Mouse (Mus musculus) intestine, embryonic 16.5 days (tissue): Measurements from ENCODE around the gene Fnbp1. TPM values are rescaled to one million over a fixed set of nuclear protein-coding genes. Genes with fewer than 3 reads are reported as not detected.
A peak's percentile ranks its signal among the peaks of the same experiment; 100 is the strongest.

Experiments used
- ATAC-seq: fragments of 200-750 bp; cut with Nextera tagmentation; 2 replicates; pipeline ENCODE4 v1.8.0; 2017; ENCODE audit warnings: moderate TSS enrichment, moderate library complexity
- H3K27ac ChIP-seq: fragments of 300-500 bp; sonication (generic); 2 replicates; pipeline ENCODE4 v1.5.1; 2014; ENCODE audit warnings: mild to moderate bottlenecking, low read length
- H3K27me3 ChIP-seq: fragments of 300-500 bp; sonication (generic); replicated peaks from 2 replicates; pipeline ENCODE4 v1.6.1; 2014; ENCODE audit warnings: low read length, control low read depth, mixed read lengths; ENCODE audit not compliant: control insufficient read depth, insufficient read depth
- H3K36me3 ChIP-seq: fragments of 300-500 bp; sonication (generic); 2 replicates; pipeline ENCODE4 v1.6.1; 2014; ENCODE audit warnings: low read length, control low read depth; ENCODE audit not compliant: control insufficient read depth, insufficient read depth
- H3K4me1 ChIP-seq: fragments of 300-500 bp; sonication (generic); 2 replicates; pipeline ENCODE4 v1.6.1; 2014; ENCODE audit warnings: low read length, control low read depth, mixed read lengths; ENCODE audit not compliant: control insufficient read depth, insufficient read depth
- H3K4me2 ChIP-seq: fragments of 300-500 bp; sonication (generic); 2 replicates; pipeline ENCODE4 v1.6.1; 2014; ENCODE audit warnings: low read depth, low read length, control low read depth
- H3K4me3 ChIP-seq: fragments of 300-500 bp; sonication (generic); 2 replicates; pipeline ENCODE4 v1.5.1; 2014; ENCODE audit warnings: mild to moderate bottlenecking, low read length
- H3K9ac ChIP-seq: fragments of 300-500 bp; sonication (generic); 2 replicates; pipeline ENCODE4 v1.6.1; 2014; ENCODE audit warnings: low read depth, low read length
- H3K9me3 ChIP-seq: fragments of 300-500 bp; sonication (generic); 2 replicates; pipeline ENCODE4 v1.6.1; 2016; ENCODE audit warnings: low read length, control low read depth; ENCODE audit not compliant: control insufficient read depth
- WGBS: fragments of 180-500 bp; shearing (Covaris S2); extraction: QIAGEN DNeasy Blood & Tissue Kit; methylation state at CpG from one replicate; pipeline ENCODE4 v1.1.7; 2014; 5-methylcytosine and 5-hydroxymethylcytosine counted together
- polyA plus RNA-seq: library from polyadenylated mRNA; unstranded; fragments of >200 nt; fragmentation: Nextera tagmentation; extraction: Ambion mirVana; gene quantifications from 2 replicates; pipeline ENCODE4 v1.2.1, GENCODE M21; 2015

Gene Fnbp1
- polyA plus RNA-seq, 1 experiment from 2014 or later = 21.1 TPM

- Histone ChIP-seq H3K27me3 (no peaks in the 10 kb centered on the region), H3K4me1 (peaks cover 41% of the 10 kb centered on the region), H3K36me3 (no peaks in the 10 kb centered on the region), H3K9ac (no peak overlapping the region), H3K4me3 (no peak overlapping the region), H3K9me3 (no peaks in the 10 kb centered on the region), H3K4me2 (no peak overlapping the region), H3K27ac (no peak overlapping the region)
- WGBS = 67% methylated on average over 6 of the region's 6 CpGs
- ATAC-seq = no peak
Observed at GRCm38 (mm10) chr2:31111685-31112084, 30.1 kb downstream of the Fnbp1 start.

GRCm38 (mm10) chr2:31109960-31110548 is 31.8 kb downstream of the Fnbp1 start:
- WGBS = 74% methylated on average over 12 of the region's 12 CpGs
- H3K36me3 ChIP-seq = no peaks in the 10 kb centered on the region

GRCm38 (mm10) chr2:31108186-31108585 is 33.6 kb downstream of the Fnbp1 start:
- ATAC-seq = no peak
- Histone ChIP-seq H3K36me3 (no peaks in the 10 kb centered on the region), H3K9me3 (no peaks in the 10 kb centered on the region), H3K4me1 (peaks cover 30% of the 10 kb centered on the region), H3K9ac (no peak overlapping the region), H3K27me3 (no peaks in the 10 kb centered on the region), H3K27ac (peak overlapping the region; percentile 78), H3K4me3 (no peak overlapping the region), H3K4me2 (no peak overlapping the region)
- WGBS = 61% methylated on average over 6 of the region's 6 CpGs

More at GRCm38 (mm10) chr2:31109960-31110548, 31.8 kb downstream of the Fnbp1 start:
- Histone ChIP-seq H3K4me2 (no peak overlapping the region), H3K27me3 (no peaks in the 10 kb centered on the region), H3K9me3 (no peaks in the 10 kb centered on the region), H3K27ac (no peak overlapping the region), H3K9ac (no peak overlapping the region), H3K4me1 (peaks cover 32% of the 10 kb centered on the region), H3K4me3 (no peak overlapping the region)
- ATAC-seq = no peak

DNA sequence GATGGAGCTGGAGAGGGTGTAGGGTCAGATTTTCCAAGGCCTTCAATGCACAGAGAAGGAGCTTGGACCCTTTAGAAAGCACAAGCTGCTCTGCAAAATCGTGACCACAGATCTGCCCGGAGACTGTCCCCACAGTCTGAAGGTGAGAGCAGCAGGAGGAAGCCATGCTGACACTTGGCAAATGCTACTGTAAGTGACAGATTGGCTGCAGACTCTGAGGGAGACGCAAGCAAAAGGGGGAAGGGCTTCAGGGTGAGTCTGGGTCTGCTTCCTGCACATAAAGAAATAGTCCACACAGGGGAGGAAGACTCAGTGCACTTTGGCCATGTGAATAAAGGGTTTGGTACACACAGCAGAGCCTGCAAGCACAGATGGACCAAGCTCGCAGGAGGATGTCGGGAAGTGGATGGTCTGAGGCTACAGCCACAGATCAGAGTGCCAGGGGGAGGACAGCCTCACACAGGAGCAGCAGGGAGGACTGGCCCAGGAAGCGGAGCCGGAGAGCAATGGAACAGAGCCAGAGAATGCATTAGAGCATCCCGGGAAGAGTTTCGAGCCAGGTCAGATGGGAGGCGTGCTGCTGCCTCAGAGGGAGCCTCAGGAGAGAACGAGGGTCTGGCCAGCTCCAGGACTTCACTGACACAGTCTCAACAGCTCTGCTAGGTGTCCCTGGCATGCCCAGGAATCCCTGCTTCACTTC is 35.0 kb downstream of the Fnbp1 start:
- WGBS = 29% methylated on average over 11 of the region's 11 CpGs
- no peak overlapping the region for H3K4me2 ChIP-seq
- peak; percentile 80 for ATAC-seq

GRCm38 (mm10) chr2:31106004-31106403 is 35.8 kb downstream of the Fnbp1 start:
- Histone ChIP-seq H3K4me1 (peaks cover 32% of the 10 kb centered on the region), H3K27ac (peak overlapping the region; percentile 78), H3K4me3 (no peak overlapping the region), H3K27me3 (no peaks in the 10 kb centered on the region), H3K36me3 (0 out of 2 replicates have a peak, but pooled peaks cover 2% of the 10 kb centered on the region), H3K9ac (no peak overlapping the region), H3K9me3 (no peaks in the 10 kb centered on the region), H3K4me2 (no peak overlapping the region)
- WGBS = 84% methylated on average over 3 of the region's 3 CpGs
- no peak for ATAC-seq

More for the DNA sequence above, 35.0 kb downstream of the Fnbp1 start:
- Histone ChIP-seq H3K4me3 (no peak overlapping the region), H3K9me3 (no peaks in the 10 kb centered on the region), H3K27ac (peak overlapping the region; percentile 78), H3K9ac (0 out of 2 replicates have a peak overlapping the region, but pooled peaks have one; percentile 37), H3K36me3 (0 out of 2 replicates have a peak, but pooled peaks cover 2% of the 10 kb centered on the region), H3K27me3 (no peaks in the 10 kb centered on the region), H3K4me1 (peaks cover 30% of the 10 kb centered on the region)

- H3K4me2 ChIP-seq = no peak overlapping the region
- 57% methylated on average over 3 of the region's 3 CpGs for WGBS
- 0 out of 2 replicates have a peak, but pooled peaks cover 2% of the 10 kb centered on the region for H3K36me3 ChIP-seq
- peaks cover 34% of the 10 kb centered on the region for H3K4me1 ChIP-seq
- H3K9ac ChIP-seq = no peak overlapping the region
- no peaks in the 10 kb centered on the region for H3K27me3 ChIP-seq
- H3K9me3 ChIP-seq = no peaks in the 10 kb centered on the region
- peak overlapping the region; percentile 78 for H3K27ac ChIP-seq
- H3K4me3 ChIP-seq = no peak overlapping the region
- ATAC-seq = peak; percentile 39; the same call in 1 of the 2 replicates
Observed at GRCm38 (mm10) chr2:31105279-31105678, 36.5 kb downstream of the Fnbp1 start.

- ATAC-seq = no peak
- H3K4me1 ChIP-seq = peaks cover 21% of the 10 kb centered on the region
- no peak overlapping the region for H3K27ac ChIP-seq
- H3K9ac ChIP-seq = no peak overlapping the region
- H3K4me2 ChIP-seq = no peak overlapping the region
- H3K36me3 ChIP-seq = 0 out of 2 replicates have a peak, but pooled peaks cover 2% of the 10 kb centered on the region
- WGBS = 64% methylated on average over 8 of the region's 8 CpGs
- no peak overlapping the region for H3K4me3 ChIP-seq
- H3K27me3 ChIP-seq = no peaks in the 10 kb centered on the region
- H3K9me3 ChIP-seq = no peaks in the 10 kb centered on the region
Observed at GRCm38 (mm10) chr2:31103321-31103720, 38.5 kb downstream of the Fnbp1 start.

GRCm38 (mm10) chr2:31101285-31101684 is 40.5 kb downstream of the Fnbp1 start:
- H3K4me1 ChIP-seq = peaks cover 5% of the 10 kb centered on the region
- peak overlapping the region; percentile 41; the same call in 1 of the 2 replicates for H3K27ac ChIP-seq
- H3K4me2 ChIP-seq = no peak overlapping the region
- no peaks in the 10 kb centered on the region for H3K27me3 ChIP-seq
- peak overlapping the region; percentile 4; the same call in 1 of the 2 replicates for H3K9ac ChIP-seq
- 0 out of 2 replicates have a peak, but pooled peaks cover 2% of the 10 kb centered on the region for H3K36me3 ChIP-seq
- WGBS = 68% methylated on average over 3 of the region's 3 CpGs
- no peak overlapping the region for H3K4me3 ChIP-seq
- H3K9me3 ChIP-seq = no peaks in the 10 kb centered on the region
- ATAC-seq = no peak

GRCm38 (mm10) chr2:31099079-31099478 is 42.7 kb downstream of the Fnbp1 start:
- no peak overlapping the region for H3K27ac ChIP-seq
- no peaks in the 10 kb centered on the region for H3K9me3 ChIP-seq
- no peak overlapping the region for H3K4me3 ChIP-seq
- no peak overlapping the region for H3K4me2 ChIP-seq
- no peak overlapping the region for H3K9ac ChIP-seq
- peaks cover 4% of the 10 kb centered on the region; the same call in 1 of the 2 replicates for H3K4me1 ChIP-seq
- ATAC-seq = no peak
- 0 out of 2 replicates have a peak, but pooled peaks cover 2% of the 10 kb centered on the region for H3K36me3 ChIP-seq
- H3K27me3 ChIP-seq = no peaks in the 10 kb centered on the region
- 75% methylated on average over 8 of the region's 8 CpGs for WGBS
